Mouse (Mus musculus): ENCODE results near the gene Rpl18a.

Rpl18a gene

GRCm38 (mm10) chr8:70897021-70897680, at the start of gene Rpl18a:
Gene Rpl18a, minus strand, starts transcription at chr8:70897412.
- peak; percentile 98 for DNase-seq (ENCODE audit: low read depth)

DNA sequence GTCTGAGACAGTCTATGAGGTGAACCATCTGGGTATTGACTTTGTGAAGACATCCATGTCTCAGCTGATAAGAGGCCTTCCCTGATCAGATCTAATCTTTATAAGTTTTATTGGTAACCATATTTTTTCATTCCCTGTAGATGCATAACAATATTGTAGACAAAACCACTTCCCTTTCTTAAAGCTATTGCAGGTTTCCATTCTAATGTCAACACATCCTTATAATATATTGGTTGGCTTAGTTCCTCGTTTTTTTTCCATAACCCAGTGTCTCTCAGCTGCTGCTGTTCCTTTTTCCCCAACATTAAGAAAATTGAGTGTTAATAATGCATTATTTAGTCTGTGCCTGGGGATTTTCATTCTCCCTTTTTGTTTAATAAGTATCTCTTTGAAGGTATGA, 46.0 kb upstream of the Rpl18a start:
- DNase-seq (ENCODE audit: low read depth): no peak

DNA sequence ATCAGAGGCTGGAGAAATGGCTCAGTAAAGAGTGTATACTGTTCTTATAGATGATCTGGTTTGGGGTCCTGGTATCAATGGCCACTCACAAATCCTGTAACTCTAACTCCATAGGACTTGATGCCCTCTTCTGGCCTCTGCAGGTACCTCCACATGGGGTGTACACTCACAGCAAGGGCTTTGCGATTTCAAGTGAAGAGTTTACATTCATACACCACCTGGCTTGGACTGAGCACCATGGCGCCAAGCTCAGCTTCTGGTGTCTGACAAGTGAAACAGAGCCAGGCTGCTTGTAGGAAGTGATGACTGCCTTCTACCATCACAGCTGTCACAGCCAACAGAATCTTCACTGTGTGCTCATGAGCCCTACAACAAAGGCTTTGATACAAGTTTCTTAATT, 44.3 kb upstream of the Rpl18a start:
- no peak for DNase-seq (ENCODE audit: low read depth)

GRCm38 (mm10) chr8:70937200-70937599, 40.0 kb upstream of the Rpl18a start:
- DNase-seq (ENCODE audit: low read depth): no peak

- peak; percentile 55 for DNase-seq (ENCODE audit: low read depth)
These were observed 37.6 kb upstream of the Rpl18a start for GRCm38 (mm10) chr8:70934786-70935185.

DNA sequence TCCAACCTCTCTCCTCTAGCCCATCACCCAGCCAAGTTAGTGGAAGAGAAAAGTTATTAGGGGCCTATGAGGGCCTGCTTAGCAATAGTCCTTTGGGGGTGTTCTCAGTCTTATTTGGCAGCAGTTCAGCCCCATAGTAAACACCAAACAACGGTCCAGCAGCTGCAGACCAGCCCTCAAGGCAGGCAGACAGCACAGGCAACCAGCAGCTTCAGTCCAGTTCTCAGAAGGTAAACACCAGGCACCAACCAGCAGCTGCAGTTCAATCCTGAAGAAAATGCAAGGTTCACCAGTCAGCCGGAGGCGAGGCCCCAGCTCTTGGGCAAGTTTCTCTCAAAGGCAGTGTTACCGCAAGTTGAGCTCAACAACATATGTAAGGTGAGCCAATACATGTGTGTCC, 35.8 kb upstream of the Rpl18a start:
- DNase-seq (ENCODE audit: low read depth): no peak

- no peak for DNase-seq (ENCODE audit: low read depth)
These were observed 34.5 kb upstream of the Rpl18a start for GRCm38 (mm10) chr8:70931731-70932130.

GRCm38 (mm10) chr8:70928778-70929322, 31.6 kb upstream of the Rpl18a start:
- peak; percentile 55 for DNase-seq (ENCODE audit: low read depth)

- peak; percentile 72 for DNase-seq (ENCODE audit: low read depth)
These were observed 30.9 kb upstream of the Rpl18a start for GRCm38 (mm10) chr8:70928096-70928495.

DNA sequence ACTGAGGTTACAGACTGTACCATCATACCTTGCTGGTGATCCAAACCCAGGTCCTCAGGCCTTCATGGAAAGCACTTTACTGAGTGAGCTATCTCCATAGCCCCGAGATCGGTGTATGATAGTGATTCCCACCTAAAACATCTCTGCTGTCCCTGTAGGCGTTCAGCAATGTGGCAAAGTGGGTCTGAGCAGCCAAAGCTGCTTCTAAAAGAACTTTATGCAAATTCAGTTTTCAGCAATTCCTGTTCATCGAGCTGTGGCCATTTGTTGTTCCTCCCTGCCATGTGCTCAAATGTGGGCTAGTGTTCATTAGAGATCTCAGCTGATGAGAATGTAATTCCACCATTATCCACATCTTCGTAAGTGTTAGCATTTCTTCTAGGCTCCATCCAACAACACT, 29.2 kb upstream of the Rpl18a start:
- DNase-seq (ENCODE audit: low read depth): no peak

DNA sequence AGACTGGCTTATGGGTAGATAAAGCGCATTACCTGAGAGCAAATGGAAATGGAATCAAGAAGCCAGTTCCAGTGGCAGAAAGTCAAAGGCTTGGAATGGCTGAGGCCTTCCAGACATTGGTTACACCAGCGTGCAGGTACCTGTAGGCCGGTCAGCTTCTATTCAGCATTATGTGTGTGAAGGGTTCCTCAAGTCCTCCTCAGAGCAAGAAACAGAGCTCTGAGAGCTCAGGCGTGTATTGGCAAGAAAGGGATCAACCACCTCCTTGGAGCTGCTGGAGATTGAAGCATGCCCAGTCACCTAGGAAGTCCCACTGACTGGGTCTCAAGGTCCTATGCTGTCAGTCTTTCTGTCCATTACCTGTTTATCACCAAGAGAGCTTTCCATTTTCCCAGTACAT, 28.5 kb upstream of the Rpl18a start:
- no peak for DNase-seq (ENCODE audit: low read depth)

DNA sequence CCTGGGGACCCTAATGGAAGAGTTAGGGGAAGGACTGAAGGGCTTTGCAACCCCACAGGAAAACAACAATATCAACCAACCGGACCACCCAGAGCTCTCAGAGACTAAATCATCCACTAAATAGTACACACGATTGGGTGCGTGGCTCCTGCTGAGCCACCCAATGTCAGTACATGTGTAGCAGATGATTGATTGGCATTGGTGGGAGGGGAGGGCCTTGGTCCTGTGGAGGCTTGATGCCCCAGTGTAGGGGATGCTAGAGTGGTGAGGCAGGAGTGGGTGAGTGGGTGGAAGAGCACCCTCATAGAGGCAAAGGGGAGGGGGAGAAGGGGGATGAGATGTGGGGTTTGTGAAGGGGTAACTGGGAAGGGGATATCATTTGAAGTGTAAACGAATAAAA, 26.9 kb upstream of the Rpl18a start:
- no peak for DNase-seq (ENCODE audit: low read depth)

DNA sequence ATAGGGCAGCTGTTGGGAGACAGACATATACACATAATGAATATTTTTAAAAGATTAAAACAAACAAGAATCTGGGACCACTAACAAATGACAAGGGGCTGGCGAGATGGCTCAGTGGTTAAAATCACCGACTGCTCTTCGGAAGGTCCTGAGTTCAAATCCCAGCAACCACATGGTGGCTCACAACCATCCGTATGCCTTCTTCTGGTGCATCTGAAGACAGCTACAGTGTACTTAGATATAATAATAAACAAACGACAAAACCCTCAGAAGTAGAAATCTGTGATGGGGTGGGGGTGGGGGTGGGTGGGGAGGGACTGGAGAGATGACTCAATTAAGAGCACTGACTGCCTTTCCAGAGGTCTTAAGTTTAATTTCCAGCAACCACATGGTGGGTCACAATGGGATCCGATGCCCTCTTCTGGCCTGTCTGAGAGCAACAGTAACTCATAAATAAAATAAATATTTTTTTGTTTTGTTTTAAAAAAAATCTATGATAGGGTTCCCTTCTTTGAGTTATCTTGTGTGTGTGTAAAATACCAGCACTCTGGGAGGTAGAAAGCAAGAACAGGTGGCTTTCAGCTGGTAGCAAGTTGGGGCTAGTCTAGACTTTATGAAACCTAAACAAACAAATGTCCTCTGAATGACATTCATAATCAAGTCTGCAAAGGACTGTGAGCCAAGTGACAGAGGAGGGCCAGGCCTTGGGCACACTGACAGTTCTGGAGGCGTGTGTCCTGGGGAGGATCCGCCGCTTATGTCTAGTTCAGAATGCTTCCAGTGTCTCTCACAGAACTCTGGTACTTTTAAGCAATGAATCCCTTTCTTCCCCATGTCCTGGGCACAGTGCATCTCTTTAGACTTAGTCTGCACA, 23.1 kb upstream of the Rpl18a start:
- peak; percentile 54 for DNase-seq (ENCODE audit: low read depth)

- DNase-seq (ENCODE audit: low read depth): no peak
These were observed 17.5 kb upstream of the Rpl18a start for GRCm38 (mm10) chr8:70914704-70915103.

GRCm38 (mm10) chr8:70913523-70913922, 16.3 kb upstream of the Rpl18a start:
- DNase-seq (ENCODE audit: low read depth): no peak

DNA sequence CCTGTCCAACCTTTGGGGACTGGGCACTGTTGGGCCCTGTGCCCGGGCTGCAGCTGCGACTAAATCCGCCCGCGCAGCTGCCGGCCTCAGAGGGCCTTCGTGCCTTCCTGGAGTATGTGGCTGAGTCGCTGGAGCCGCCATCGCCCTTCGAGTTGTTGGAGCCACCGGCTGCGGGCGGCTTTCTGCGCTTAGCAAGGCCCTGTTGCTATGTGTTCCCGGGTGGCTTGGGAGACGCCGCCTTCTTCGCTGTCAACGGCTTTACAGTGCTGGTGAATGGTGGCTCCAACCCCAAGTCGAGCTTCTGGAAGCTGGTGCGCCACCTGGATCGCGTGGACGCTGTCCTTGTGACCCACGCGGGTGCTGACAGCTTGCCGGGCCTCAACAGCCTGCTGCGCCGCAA, 15.7 kb upstream of the Rpl18a start:
- DNase-seq (ENCODE audit: low read depth): no peak

DNA sequence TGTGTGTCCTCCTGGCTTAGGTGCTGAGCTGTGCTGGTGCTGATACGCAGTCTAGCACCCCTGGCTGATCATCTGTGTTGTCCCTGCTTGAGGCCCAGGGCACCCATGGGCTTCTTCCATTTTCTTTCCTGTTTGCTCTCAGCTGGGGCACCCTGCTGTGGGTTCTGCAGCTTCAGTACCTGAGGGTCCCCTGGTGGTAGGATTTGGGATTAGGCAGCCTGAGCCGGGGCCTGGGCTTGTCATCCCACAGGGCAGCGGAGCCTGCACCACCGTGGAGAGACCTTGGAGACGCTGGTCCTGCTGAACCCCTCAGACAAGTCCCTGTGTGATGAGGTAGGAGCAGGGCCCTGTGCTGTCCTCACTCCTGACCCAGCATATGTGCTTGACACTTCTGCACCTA, 14.4 kb upstream of the Rpl18a start:
- DNase-seq (ENCODE audit: low read depth): peak; percentile 46

GRCm38 (mm10) chr8:70907518-70907917, 10.3 kb upstream of the Rpl18a start:
- DNase-seq (ENCODE audit: low read depth): no peak

DNA sequence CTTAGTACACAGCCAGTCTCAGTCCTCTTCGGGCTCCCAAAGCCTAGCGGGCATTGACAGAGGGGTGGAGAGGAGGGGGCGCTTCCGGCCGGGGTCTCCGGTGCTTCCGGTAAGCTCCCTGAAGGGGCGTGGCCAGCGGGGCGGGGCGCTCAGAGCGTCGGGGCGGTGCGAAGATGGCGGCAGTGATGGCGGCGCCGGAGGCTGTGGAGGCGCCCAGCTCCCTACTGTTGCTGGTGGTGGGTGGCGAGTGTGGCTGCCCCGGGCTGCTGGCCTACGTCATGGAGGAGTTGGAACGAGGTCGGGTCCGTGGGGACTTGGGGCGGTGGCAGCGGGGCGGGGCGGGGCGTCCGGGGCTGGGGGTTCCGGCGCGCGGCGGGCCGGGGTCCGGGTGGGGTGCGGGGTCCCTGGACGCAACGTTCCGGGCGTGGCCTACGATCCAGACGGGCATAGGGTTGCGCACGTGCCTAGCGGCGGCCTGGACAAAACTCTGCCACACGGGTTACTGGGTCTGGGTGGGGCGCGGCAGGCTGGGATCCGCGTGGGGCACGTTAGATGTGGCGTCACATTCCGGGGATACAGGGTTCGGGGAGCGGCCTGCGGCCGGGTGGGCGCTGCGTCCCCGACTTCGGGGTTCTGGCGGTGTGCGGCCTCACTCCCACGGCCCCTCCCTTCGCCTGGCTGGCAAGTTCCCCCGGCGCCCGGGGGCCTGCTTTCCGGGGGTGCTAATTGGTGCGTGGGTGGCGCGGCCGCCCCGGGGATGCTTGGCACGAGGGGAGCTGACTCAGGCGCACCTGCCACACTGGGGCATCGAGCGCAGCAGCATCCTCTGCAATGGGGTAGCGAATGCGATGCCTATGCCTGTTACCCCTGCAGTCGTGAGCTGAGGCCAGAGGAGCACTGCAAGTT, 8.9 kb upstream of the Rpl18a start, which contains the start of gene Map1s:
Gene Map1s, plus strand, starts transcription at position 102 of the 906 bp plus-strand sequence.
- peak; percentile 90 for DNase-seq (ENCODE audit: low read depth)

GRCm38 (mm10) chr8:70905463-70905830, 8.2 kb upstream of the Rpl18a start:
- no peak for DNase-seq (ENCODE audit: low read depth)

GRCm38 (mm10) chr8:70904532-70904931, 7.3 kb upstream of the Rpl18a start:
- DNase-seq (ENCODE audit: low read depth): peak; percentile 65

- peak; percentile 82 for DNase-seq (ENCODE audit: low read depth)
These were observed 6.4 kb upstream of the Rpl18a start for GRCm38 (mm10) chr8:70903582-70903981.

All from NIH3T3 (cell line).